Mouse (Mus musculus): ENCODE data around the gene C130026I21Rik. TPM values are rescaled to one million over a fixed set of nuclear protein-coding genes. Genes with fewer than 3 reads are reported as not detected.
"Not testable (repeated sequence)": the region's sequence is repeated elsewhere in the genome, so short reads cannot be mapped to it uniquely, and the experiment has no call there.

The C130026I21Rik gene
- total RNA-seq (2022): 1 to 10 TPM in 2 of 4 experiments, under 1 TPM in 1, not detected in 1; 0.91 to 2.0 (median 1.5) TPM

GRCm38 (mm10) chr1:85270466-85270865 is at the start of gene C130026I21Rik:
Gene C130026I21Rik (minus strand): TSS chr1:85270566.
- not testable (repeated sequence) for DNase-seq (ENCODE audit: low spot score in 2 of 2)

GRCm38 (mm10) chr1:85287063-85287462 is 16.7 kb upstream of the C130026I21Rik start:
- peak in 1 of 2 experiments; percentile 31 for DNase-seq (ENCODE audit: low spot score in 2 of 2)

- DNase-seq (ENCODE audit: low spot score in 2 of 2): not testable (repeated sequence)
Measured at GRCm38 (mm10) chr1:85276421-85276820, 6.1 kb upstream of the C130026I21Rik start.

DNA sequence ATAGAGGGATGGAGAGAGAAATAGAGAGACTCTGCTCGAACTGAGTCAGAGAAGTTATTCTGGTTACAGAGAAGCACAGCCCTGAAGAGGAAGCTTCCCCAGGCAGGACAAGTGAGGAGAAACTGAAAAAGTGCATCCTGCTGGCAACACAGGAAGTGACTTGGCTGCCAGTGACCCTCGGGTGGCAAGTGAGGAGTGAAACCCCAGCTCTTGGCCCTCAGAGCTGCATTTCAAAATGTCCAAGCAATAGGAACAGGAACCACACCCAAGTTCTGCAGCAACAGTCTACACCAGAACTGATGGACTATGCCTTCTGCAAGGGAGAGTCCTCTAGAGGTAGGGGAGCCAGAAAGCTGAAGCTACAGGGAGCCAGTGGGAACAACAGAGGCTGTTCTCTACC is 11.7 kb downstream of the C130026I21Rik start:
- not testable (repeated sequence) for DNase-seq (ENCODE audit: low spot score in 2 of 2)

GRCm38 (mm10) chr1:85255217-85255616 is 15.1 kb downstream of the C130026I21Rik start:
- DNase-seq (ENCODE audit: low spot score in 2 of 2): not testable (repeated sequence)

DNA sequence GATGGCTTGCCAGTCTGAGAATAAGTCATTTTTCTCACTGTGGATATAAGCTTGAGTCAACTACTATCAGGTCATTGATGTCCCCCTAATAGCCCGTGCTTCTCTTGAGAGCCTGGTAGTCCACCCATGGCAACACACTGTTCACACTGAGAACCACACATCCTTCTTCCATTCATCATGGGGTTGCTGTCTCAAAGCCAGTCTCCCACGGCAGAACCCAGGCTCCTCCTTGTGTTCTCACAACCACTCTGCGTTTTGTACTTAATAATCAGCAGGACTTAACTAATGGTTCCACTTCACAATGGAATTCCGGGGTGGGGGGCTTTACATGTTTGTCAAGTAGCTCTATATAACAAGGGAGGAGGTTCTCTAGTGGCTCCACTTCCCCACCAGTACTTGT is 19.2 kb downstream of the C130026I21Rik start:
- not testable (repeated sequence) for DNase-seq (ENCODE audit: low spot score in 2 of 2)

DNA sequence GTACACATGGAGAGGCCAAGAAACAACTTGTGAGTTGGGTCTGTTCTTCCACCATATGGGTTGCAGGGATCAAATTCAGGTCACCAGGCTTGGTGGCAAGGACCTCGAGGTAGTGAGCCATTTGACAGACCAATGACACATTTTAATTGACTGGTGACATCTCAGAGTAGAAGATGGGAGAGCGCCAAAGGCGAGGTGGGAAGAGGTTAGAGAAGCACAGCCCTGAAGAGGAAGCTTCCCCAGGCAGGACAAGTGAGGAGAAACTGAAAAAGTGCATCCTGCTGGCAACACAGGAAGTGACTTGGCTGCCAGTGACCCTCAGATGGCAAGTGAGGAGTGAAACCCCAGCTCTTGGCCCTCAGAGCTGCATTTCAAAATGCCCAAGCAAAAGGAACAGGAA is 21.4 kb downstream of the C130026I21Rik start:
- not testable (repeated sequence) for DNase-seq (ENCODE audit: low spot score in 2 of 2)

GRCm38 (mm10) chr1:85246776-85247460 is 23.4 kb downstream of the C130026I21Rik start:
- DNase-seq (ENCODE audit: low spot score in 2 of 2): not testable (repeated sequence)

GRCm38 (mm10) chr1:85246266-85246665 is 24.1 kb downstream of the C130026I21Rik start:
- not testable (repeated sequence) for DNase-seq (ENCODE audit: low spot score in 2 of 2)

DNA sequence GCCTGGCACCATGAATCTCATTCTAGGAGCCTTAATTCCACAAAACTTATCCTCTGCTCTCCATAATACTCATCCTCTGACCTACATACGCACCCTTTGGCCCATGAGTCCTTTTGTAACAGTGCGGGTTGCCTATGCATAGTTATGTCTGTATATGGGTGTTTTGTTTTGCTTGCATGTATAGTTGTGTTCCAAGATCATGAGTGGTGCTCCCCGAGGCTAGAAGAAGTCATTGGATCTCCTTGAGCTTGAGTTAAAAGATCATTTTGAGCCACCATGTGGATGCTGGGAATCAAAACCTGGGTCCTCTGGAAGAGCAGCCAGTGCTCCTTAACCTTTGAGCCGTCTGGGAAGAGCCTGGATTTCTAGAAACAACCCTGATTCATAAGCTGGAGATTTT is 25.4 kb downstream of the C130026I21Rik start:
- not testable (repeated sequence) for DNase-seq (ENCODE audit: low spot score in 2 of 2)

GRCm38 (mm10) chr1:85243023-85243422 is 27.3 kb downstream of the C130026I21Rik start:
- DNase-seq (ENCODE audit: low spot score in 2 of 2): not testable (repeated sequence)

DNA sequence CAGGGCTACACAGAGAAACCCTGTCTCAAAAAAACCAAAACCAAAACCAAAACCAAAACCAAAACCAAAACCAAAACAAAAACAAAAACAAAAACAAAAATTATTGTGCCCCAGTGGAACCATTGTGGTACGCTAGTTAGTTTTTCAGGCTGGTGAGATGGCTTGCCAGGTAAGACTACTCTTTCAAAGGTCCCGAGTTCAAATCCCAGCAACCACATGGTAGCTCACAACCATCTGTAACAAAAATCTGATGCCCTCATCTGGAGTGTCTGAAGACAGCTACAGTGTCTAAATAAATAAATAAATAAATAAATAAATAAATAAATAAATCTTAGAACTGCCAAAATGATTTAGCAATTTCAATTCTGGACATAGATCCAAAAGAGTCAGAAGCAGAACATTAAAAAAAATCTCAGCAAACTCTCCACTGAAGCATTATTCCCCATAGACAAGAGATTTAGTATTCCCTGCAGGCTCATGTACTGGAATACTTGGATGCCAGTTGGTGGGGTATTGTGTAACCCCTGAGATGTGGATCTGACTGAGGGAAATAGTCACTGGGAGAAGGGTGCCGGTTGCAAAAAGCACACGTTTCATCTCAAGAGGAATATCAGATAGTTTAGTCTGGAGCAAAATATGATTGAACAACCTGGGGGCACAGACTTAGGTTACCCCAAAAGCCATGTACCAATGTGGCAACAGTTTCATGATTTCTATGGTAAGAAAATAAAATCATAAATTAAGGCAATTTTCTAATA is 31.2 kb downstream of the C130026I21Rik start:
- DNase-seq (ENCODE audit: low spot score in 2 of 2): not testable (repeated sequence)

DNA sequence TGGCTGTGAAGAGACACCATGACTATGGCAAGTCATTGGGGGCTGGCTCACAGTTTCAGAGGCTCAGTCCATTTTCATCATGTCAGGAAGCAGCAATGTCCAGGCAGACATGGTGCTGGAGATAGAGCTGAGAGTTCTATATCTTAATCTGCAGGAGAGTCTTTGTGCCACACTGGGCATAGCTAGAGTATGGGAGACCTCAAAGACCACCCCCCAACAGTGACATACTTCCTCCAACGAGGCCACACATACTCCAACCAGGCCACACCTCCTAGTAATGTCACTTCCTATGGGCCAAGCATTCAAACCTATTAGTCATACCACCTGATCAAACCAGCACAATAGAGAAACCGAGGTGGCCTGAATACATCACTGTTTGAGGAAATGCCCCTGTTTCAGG is 63.8 kb downstream of the C130026I21Rik start:
- not testable (repeated sequence) for DNase-seq (ENCODE audit: low spot score in 2 of 2)

DNA sequence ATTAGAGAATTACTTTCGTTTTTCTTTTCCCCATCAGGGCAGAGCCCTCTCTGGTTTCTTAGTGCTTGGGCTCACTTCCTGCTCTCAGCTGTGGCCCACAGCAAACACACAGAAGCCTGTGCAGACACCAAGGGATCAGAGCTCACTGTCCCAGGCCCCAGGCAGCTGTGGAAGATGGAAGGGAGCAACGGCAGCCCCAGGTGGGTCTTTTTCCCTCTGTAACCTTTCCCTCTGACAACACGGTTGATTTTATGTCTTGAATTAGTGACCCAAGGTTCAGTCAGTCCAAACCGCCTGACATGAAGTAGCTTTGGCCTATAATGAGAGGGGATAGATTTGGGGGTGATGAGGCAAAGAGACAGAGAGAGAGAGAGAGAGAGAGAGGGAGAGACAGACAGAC is 70.8 kb downstream of the C130026I21Rik start:
- DNase-seq (ENCODE audit: low spot score in 2 of 2): not testable (repeated sequence)

- DNase-seq (ENCODE audit: low spot score in 2 of 2): not testable (repeated sequence)
Measured at GRCm38 (mm10) chr1:85198647-85199350, 71.6 kb downstream of the C130026I21Rik start.

GRCm38 (mm10) chr1:85196732-85197131 is 73.6 kb downstream of the C130026I21Rik start:
- DNase-seq (ENCODE audit: low spot score in 2 of 2): not testable (repeated sequence)

DNA sequence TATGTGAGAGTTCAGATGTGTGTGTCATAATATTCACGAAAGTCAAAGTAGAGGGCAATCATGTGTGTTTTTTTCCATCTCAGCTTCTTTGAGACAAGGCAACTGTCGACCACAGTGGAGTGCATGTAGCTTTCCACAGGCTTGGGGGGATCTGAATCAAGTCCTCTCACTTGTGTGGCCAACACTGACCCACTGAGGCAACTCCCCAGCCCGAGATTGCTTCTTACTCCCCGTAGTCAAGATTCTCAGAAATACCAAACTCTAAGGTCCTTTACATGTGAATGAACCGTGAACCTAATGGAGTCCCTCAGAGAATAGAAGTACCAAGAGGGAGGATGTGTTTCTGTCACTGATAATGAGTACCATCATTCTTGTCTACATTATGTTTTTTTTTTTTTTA is 76.6 kb downstream of the C130026I21Rik start:
- not testable (repeated sequence) for DNase-seq (ENCODE audit: low spot score in 2 of 2)

GRCm38 (mm10) chr1:85181981-85182380 is 88.4 kb downstream of the C130026I21Rik start:
- not testable (repeated sequence) for DNase-seq (ENCODE audit: low spot score in 2 of 2)

DNA sequence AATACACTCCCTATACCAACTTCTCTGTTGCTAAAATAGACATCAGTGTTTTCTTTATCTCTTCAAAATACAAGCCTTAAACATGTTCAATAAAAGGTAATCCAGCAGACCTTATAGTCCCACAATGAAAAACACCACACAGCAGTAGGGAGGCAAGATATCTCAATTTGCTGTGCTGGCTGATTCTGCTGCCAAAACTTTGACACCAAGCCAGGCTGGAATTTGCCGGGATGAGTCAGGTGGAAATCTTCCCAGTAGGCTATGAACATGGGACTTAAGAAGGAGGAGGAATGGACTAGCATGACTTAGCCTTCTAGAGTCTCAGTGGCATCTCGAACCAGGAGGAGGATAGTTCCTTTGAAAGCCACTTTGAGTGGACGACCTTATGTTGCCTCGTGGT is 91.4 kb downstream of the C130026I21Rik start:
- DNase-seq (ENCODE audit: low spot score in 2 of 2): not testable (repeated sequence)

DNA sequence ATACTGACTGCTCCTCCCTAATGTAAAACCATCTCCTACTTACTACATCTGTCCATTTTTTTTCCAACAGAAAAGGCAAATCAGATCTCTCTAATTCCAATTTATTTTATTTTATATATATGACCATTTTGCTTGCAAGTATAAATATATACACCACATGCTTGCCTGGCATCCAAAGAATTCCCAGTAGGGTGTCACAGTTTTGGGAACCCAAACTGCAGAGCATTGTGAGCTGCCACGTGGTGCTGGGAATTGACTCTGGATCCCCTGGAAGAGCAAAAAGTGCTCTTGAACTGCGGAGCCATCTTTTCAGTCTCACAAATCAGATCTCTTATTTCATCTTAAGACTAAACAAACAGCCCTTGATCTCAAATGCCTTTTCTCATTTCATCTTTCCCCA is 107.5 kb downstream of the C130026I21Rik start:
- DNase-seq (ENCODE audit: low spot score in 2 of 2): not testable (repeated sequence)

DNA sequence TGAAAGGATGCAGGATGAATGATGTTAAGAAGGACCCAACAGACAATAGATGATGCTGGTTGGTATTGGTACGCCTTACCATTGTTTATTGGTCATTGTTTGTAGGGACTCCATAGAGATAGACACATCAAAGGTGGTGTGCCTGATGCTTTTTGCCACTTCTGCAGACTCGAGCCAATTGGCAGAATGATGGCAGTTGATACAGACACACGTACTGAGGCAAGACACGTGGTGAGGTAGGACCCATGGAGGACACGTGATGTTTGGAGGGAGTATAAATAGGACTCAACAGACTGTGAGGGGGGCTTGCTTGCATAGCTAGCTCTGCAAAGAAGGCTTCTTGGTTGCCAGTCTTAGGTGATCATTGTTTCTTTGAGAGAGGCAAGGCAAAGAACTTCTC is 115.2 kb downstream of the C130026I21Rik start:
- DNase-seq (ENCODE audit: low spot score in 2 of 2): not testable (repeated sequence)

- DNase-seq (ENCODE audit: low spot score in 2 of 2): not testable (repeated sequence)
Measured at GRCm38 (mm10) chr1:85133671-85134070, 136.7 kb downstream of the C130026I21Rik start.
